Mouse (Mus musculus): Measurements from ENCODE around the gene Errfi1.

GRCm38 (mm10) chr4:150809323-150809722 is 44.4 kb upstream of the Errfi1 start:
- TF ChIP-seq CTCF (IDR thresholded peaks at IDR 0.05; ENCODE audit: borderline replicate concordance, extremely low read depth, insufficient read depth, insufficient read length) (no peak), POLR2A (IDR thresholded peaks at IDR 0.05; ENCODE audit: borderline replicate concordance, extremely low read depth, insufficient read depth, insufficient read length, poor library complexity, severe bottlenecking) (no peak)

Data from brain, embryonic 14.5 days (tissue).